Comparison of ENCODE assay signal across 7 mouse cellular contexts in genomic region chr2:172346933-172347611, GRCm38 (mm10). TPM values are rescaled to one million over a fixed set of nuclear protein-coding genes. Genes with fewer than 3 reads are reported as not detected.
DNase-seq lines count a peak whose midpoint lies in the region; ATAC-seq and TF ChIP-seq lines count a peak whose summit lies in the region.

No protein-coding gene starts in this region.

- H3K36me3 ChIP-seq in neural tube, embryonic 11.5 days (ENCODE audit: control insufficient read depth, insufficient read depth, low read length), result no peaks in the 10 kb centered on the region
- no peaks in the 10 kb centered on the region for H3K36me3 ChIP-seq in forebrain, embryonic 13.5 days (ENCODE audit: poor library complexity, severe bottlenecking)
- peaks cover 36% of the 10 kb centered on the region for H3K36me3 ChIP-seq in liver, embryonic 15.5 days (replicated peaks)
- H3K36me3 ChIP-seq in stomach, postnatal 0 days (ENCODE audit: control insufficient read depth, insufficient read depth, low read length), result no peaks in the 10 kb centered on the region; the same call in 1 of the 2 replicates

- H3K4me2 ChIP-seq in neural tube, embryonic 11.5 days (ENCODE audit: low read depth), result peak overlapping the region; percentile 96
- peak overlapping the region; percentile 96 for H3K4me2 ChIP-seq in forebrain, embryonic 13.5 days
- peak overlapping the region; percentile 71 for H3K4me2 ChIP-seq in liver, embryonic 15.5 days
- H3K4me2 ChIP-seq in stomach, postnatal 0 days (replicated peaks; ENCODE audit: low read depth), result peak overlapping the region; percentile 92

- H3K9ac ChIP-seq in neural tube, embryonic 11.5 days (ENCODE audit: low read length), result no peak overlapping the region; the same call in none of the 2 replicates
- peak overlapping the region; percentile 71 for H3K9ac ChIP-seq in forebrain, embryonic 13.5 days
- H3K9ac ChIP-seq in liver, embryonic 15.5 days, result peak overlapping the region; percentile 97
- H3K9ac ChIP-seq in stomach, postnatal 0 days (ENCODE audit: low read length), result no peak overlapping the region

- 56% methylated on average over 8 of the region's 8 CpGs for WGBS in neural tube, embryonic 11.5 days
- WGBS in forebrain, embryonic 13.5 days, result 78% methylated on average over 8 of the region's 8 CpGs
- 39% methylated on average over 8 of the region's 8 CpGs for WGBS in liver, embryonic 15.5 days (ENCODE audit: insufficient replicate concordance)
- WGBS in stomach, postnatal 0 days, result 74% methylated on average over 8 of the region's 8 CpGs

- TF ChIP-seq EP300 in stomach, postnatal 0 days (optimal IDR thresholded peaks at IDR 0.05), result no peak

- H3K4me1 ChIP-seq in neural tube, embryonic 11.5 days (ENCODE audit: control insufficient read depth, insufficient read depth, low read length), result peaks cover 3% of the 10 kb centered on the region; the same call in 1 of the 2 replicates
- peaks cover 51% of the 10 kb centered on the region for H3K4me1 ChIP-seq in forebrain, embryonic 13.5 days
- H3K4me1 ChIP-seq in liver, embryonic 15.5 days (replicated peaks), result peaks cover 61% of the 10 kb centered on the region
- H3K4me1 ChIP-seq in stomach, postnatal 0 days (replicated peaks; ENCODE audit: control insufficient read depth, insufficient read depth), result 0 out of 2 replicates have a peak, but pooled peaks cover 3% of the 10 kb centered on the region

- TF ChIP-seq CTCF in stomach, postnatal 0 days (IDR thresholded peaks at IDR 0.05; ENCODE audit: low read depth), result no peak

- H3K4me3 ChIP-seq in neural tube, embryonic 11.5 days (ENCODE audit: low read depth, low read length), result peak overlapping the region; percentile 73
- peak overlapping the region; percentile 65 for H3K4me3 ChIP-seq in forebrain, embryonic 13.5 days
- peak overlapping the region; percentile 98 for H3K4me3 ChIP-seq in liver, embryonic 15.5 days (replicated peaks)
- no peak overlapping the region for H3K4me3 ChIP-seq in stomach, postnatal 0 days (ENCODE audit: low read depth, low read length)

- no peaks in the 10 kb centered on the region for H3K27me3 ChIP-seq in neural tube, embryonic 11.5 days (ENCODE audit: control insufficient read depth, insufficient read depth, low read length)
- H3K27me3 ChIP-seq in forebrain, embryonic 13.5 days, result no peaks in the 10 kb centered on the region
- peaks cover 5% of the 10 kb centered on the region for H3K27me3 ChIP-seq in liver, embryonic 15.5 days
- H3K27me3 ChIP-seq in stomach, postnatal 0 days (ENCODE audit: control insufficient read depth, insufficient read depth, low read length), result no peaks in the 10 kb centered on the region

- ATAC-seq in neural tube, embryonic 11.5 days (ENCODE audit: insufficient read depth, low FRiP score, low TSS enrichment), result no peak
- no peak for ATAC-seq in forebrain, embryonic 13.5 days
- ATAC-seq in liver, embryonic 15.5 days (ENCODE audit: insufficient read depth), result peak; percentile 63
- no peak for ATAC-seq in stomach, postnatal 0 days (ENCODE audit: low FRiP score, low TSS enrichment)

- no peak overlapping the region for H3K27ac ChIP-seq in neural tube, embryonic 11.5 days (ENCODE audit: low read depth, low read length)
- H3K27ac ChIP-seq in forebrain, embryonic 13.5 days, result no peak overlapping the region
- H3K27ac ChIP-seq in liver, embryonic 15.5 days (replicated peaks), result peak overlapping the region; percentile 92
- H3K27ac ChIP-seq in stomach, postnatal 0 days (replicated peaks), result no peak overlapping the region

- H3K9me3 ChIP-seq in neural tube, embryonic 11.5 days (ENCODE audit: control insufficient read depth, low read length), result no peaks in the 10 kb centered on the region
- no peaks in the 10 kb centered on the region for H3K9me3 ChIP-seq in forebrain, embryonic 13.5 days (replicated peaks)
- H3K9me3 ChIP-seq in liver, embryonic 15.5 days (replicated peaks), result no peaks in the 10 kb centered on the region
- H3K9me3 ChIP-seq in stomach, postnatal 0 days (ENCODE audit: control insufficient read depth, low read length), result no peaks in the 10 kb centered on the region

- DNase-seq in neural tube, embryonic 11.5 days (ENCODE audit: low spot score), result no peak
- DNase-seq in neural tube, embryonic 10.5 days (ENCODE audit: extremely low spot score, low spot score), result no peak
- DNase-seq in stomach, postnatal 0 days (ENCODE audit: low spot score), result no peak
- no peak for DNase-seq in frontal cortex, postnatal 14 days (ENCODE audit: low spot score in 2 of 2)
- DNase-seq in layer of hippocampus, adult 8-10 months (ENCODE audit: low spot score in 2 of 2), result no peak

RNA-seq across cellular contexts. Expression of gene Fam210b, which starts 1.7 kb away (rescaled TPM):
- polyA plus RNA-seq in neural tube, embryonic 11.5 days (2014; fragmentation: Nextera tagmentation; extraction: Ambion mirVana), result 36.7 and 42.2 TPM in 2 replicates
- polyA plus RNA-seq in forebrain, embryonic 13.5 days (2015; fragmentation: Nextera tagmentation; extraction: Ambion mirVana), result 39.5 and 41.9 TPM in 2 replicates
- polyA plus RNA-seq in liver, embryonic 15.5 days (2015; fragmentation: Nextera tagmentation; extraction: Ambion mirVana), result 136 and 142 TPM in 2 replicates
- polyA plus RNA-seq in stomach, postnatal 0 days (2015; fragmentation: Nextera tagmentation; extraction: Ambion mirVana), result 23.9 and 25.7 TPM in 2 replicates
- 10 to 100 TPM; 19.5 to 22.8 (median 21.6) TPM for total RNA-seq in layer of hippocampus, adult 8-10 months (2022)

RNA-seq across cellular contexts. Expression of gene Aurka, which starts 23.3 kb away (rescaled TPM):
- polyA plus RNA-seq in neural tube, embryonic 11.5 days (2014; fragmentation: Nextera tagmentation; extraction: Ambion mirVana), result 154 and 156 TPM in 2 replicates
- 100 and 102 TPM in 2 replicates for polyA plus RNA-seq in forebrain, embryonic 13.5 days (2015; fragmentation: Nextera tagmentation; extraction: Ambion mirVana)
- polyA plus RNA-seq in liver, embryonic 15.5 days (2015; fragmentation: Nextera tagmentation; extraction: Ambion mirVana), result 129 and 132 TPM in 2 replicates
- polyA plus RNA-seq in stomach, postnatal 0 days (2015; fragmentation: Nextera tagmentation; extraction: Ambion mirVana), result 18.9 and 24.1 TPM in 2 replicates
- total RNA-seq in layer of hippocampus, adult 8-10 months (2022), result 1 to 10 TPM; 1.1 to 2.4 (median 1.5) TPM

RNA-seq across cellular contexts. Expression of gene Cstf1, which starts 23.4 kb away (rescaled TPM):
- 45.6 and 46.2 TPM in 2 replicates for polyA plus RNA-seq in neural tube, embryonic 11.5 days (2014; fragmentation: Nextera tagmentation; extraction: Ambion mirVana)
- polyA plus RNA-seq in forebrain, embryonic 13.5 days (2015; fragmentation: Nextera tagmentation; extraction: Ambion mirVana), result 36.8 and 37.9 TPM in 2 replicates
- 20.7 and 20.8 TPM in 2 replicates for polyA plus RNA-seq in liver, embryonic 15.5 days (2015; fragmentation: Nextera tagmentation; extraction: Ambion mirVana)
- 19.9 TPM in 2 replicates for polyA plus RNA-seq in stomach, postnatal 0 days (2015; fragmentation: Nextera tagmentation; extraction: Ambion mirVana)
- 10 to 100 TPM; 23.7 to 28.8 (median 26.9) TPM for total RNA-seq in layer of hippocampus, adult 8-10 months (2022)

RNA-seq across cellular contexts. Expression of gene Cass4, which starts 46.5 kb away (rescaled TPM):
- polyA plus RNA-seq in neural tube, embryonic 11.5 days (2014; fragmentation: Nextera tagmentation; extraction: Ambion mirVana), result 0.14 and 0.36 TPM in 2 replicates
- polyA plus RNA-seq in forebrain, embryonic 13.5 days (2015; fragmentation: Nextera tagmentation; extraction: Ambion mirVana), result 0.05 TPM in 1 of 2 replicates, not detected in the other
- polyA plus RNA-seq in liver, embryonic 15.5 days (2015; fragmentation: Nextera tagmentation; extraction: Ambion mirVana), result 0.61 and 0.63 TPM in 2 replicates
- polyA plus RNA-seq in stomach, postnatal 0 days (2015; fragmentation: Nextera tagmentation; extraction: Ambion mirVana), result 0.17 and 0.18 TPM in 2 replicates
- under 1 TPM in 3 of 4 experiments, not detected in 1; 0.31 to 0.55 (median 0.33) TPM for total RNA-seq in layer of hippocampus, adult 8-10 months (2022)

Comparison
In these comparisons a context has a peak if more than half of its experiments do, and no peak if none do; other contexts are left out.
1. H3K9ac ChIP-seq: peak in forebrain, embryonic 13.5 days (single experiment) and liver, embryonic 15.5 days (single experiment); none in neural tube, embryonic 11.5 days (single experiment) and stomach, postnatal 0 days (single experiment).
2. Peak in every context shown above with its lines, with median percentiles within 50 percentile points of each other: H3K4me2 ChIP-seq.